Mouse (Mus musculus) heart, embryonic 15.5 days (tissue): ENCODE data around the gene Kin. TPM values are rescaled to one million over a fixed set of nuclear protein-coding genes. Genes with fewer than 3 reads are reported as not detected.

Experiments used
- ATAC-seq: fragments of 200-750 bp; cut with Nextera tagmentation; replicated peaks from 2 replicates; pipeline ENCODE4 v1.8.0; 2017; ENCODE audit warnings: low read depth, moderate TSS enrichment; ENCODE audit not compliant: insufficient number of reproducible peaks, insufficient read depth, low FRiP score
- H3K27ac ChIP-seq: fragments of 300-500 bp; sonication (generic); 2 replicates; pipeline ENCODE4 v1.5.1; 2015; ENCODE audit warnings: mild to moderate bottlenecking, inconsistent platforms
- H3K27me3 ChIP-seq: fragments of 300-500 bp; sonication (generic); 2 replicates; pipeline ENCODE4 v1.6.1; 2015; ENCODE audit warnings: inconsistent platforms
- H3K36me3 ChIP-seq: fragments of 300-500 bp; sonication (generic); 2 replicates; pipeline ENCODE4 v1.6.1; 2015; ENCODE audit warnings: mild to moderate bottlenecking, inconsistent platforms
- H3K4me1 ChIP-seq: fragments of 300-500 bp; sonication (generic); replicated peaks from 2 replicates; pipeline ENCODE4 v1.6.1; 2015; ENCODE audit warnings: inconsistent platforms
- H3K4me2 ChIP-seq: fragments of 300-500 bp; sonication (generic); 2 replicates; pipeline ENCODE4 v1.6.1; 2015; ENCODE audit warnings: inconsistent platforms, mild to moderate bottlenecking, moderate library complexity
- H3K4me3 ChIP-seq: fragments of 300-500 bp; sonication (generic); 2 replicates; pipeline ENCODE4 v1.5.1; 2015; ENCODE audit warnings: mild to moderate bottlenecking, inconsistent platforms
- H3K9ac ChIP-seq: fragments of 300-500 bp; sonication (generic); 2 replicates; pipeline ENCODE4 v1.6.1; 2015; ENCODE audit warnings: mild to moderate bottlenecking, inconsistent platforms
- H3K9me3 ChIP-seq: fragments of 300-500 bp; sonication (generic); replicated peaks from 2 replicates; pipeline ENCODE4 v1.6.1; 2016; ENCODE audit warnings: inconsistent platforms
- WGBS: fragments of 180-500 bp; shearing (Covaris S2); methylation state at CpG from one replicate; pipeline ENCODE4 v1.1.7; 2015; ENCODE audit warnings: mixed read lengths; 5-methylcytosine and 5-hydroxymethylcytosine counted together
- polyA plus RNA-seq: library from polyadenylated mRNA; unstranded; fragments of >200 nt; fragmentation: Nextera tagmentation; extraction: Ambion mirVana; gene quantifications from 2 replicates; pipeline ENCODE4 v1.2.1, GENCODE M21; 2015

The Kin gene
- polyA plus RNA-seq, 1 experiment from 2014 or later: 20.5 TPM

- no peak overlapping the region for H3K27ac ChIP-seq
- ATAC-seq: no peak
- no peak overlapping the region for H3K4me2 ChIP-seq
- H3K27me3 ChIP-seq: no peaks in the 10 kb centered on the region
- 48% methylated on average over 1 of the region's 1 CpGs for whole genome bisulfite sequencing
- H3K9me3 ChIP-seq: no peaks in the 10 kb centered on the region
- H3K4me1 ChIP-seq: no peaks in the 10 kb centered on the region
- H3K9ac ChIP-seq: no peak overlapping the region
- H3K4me3 ChIP-seq: no peak overlapping the region
- no peaks in the 10 kb centered on the region for H3K36me3 ChIP-seq
These were observed 38.4 kb downstream of the Kin start for GRCm38 (mm10) chr2:10118751-10119150.

- ATAC-seq: no peak
- Histone ChIP-seq H3K4me2 (no peak overlapping the region), H3K27ac (no peak overlapping the region), H3K36me3 (no peaks in the 10 kb centered on the region), H3K27me3 (no peaks in the 10 kb centered on the region), H3K9ac (no peak overlapping the region), H3K4me3 (no peak overlapping the region), H3K9me3 (no peaks in the 10 kb centered on the region), H3K4me1 (no peaks in the 10 kb centered on the region)
- WGBS: 71% methylated on average over 8 of the region's 8 CpGs
These were observed 38.9 kb downstream of the Kin start for GRCm38 (mm10) chr2:10119276-10119675.

- H3K4me3 ChIP-seq: no peak overlapping the region
- no peak overlapping the region for H3K27ac ChIP-seq
- no peaks in the 10 kb centered on the region for H3K9me3 ChIP-seq
- WGBS: 50% methylated on average over 3 of the region's 3 CpGs
- H3K9ac ChIP-seq: no peak overlapping the region
- no peaks in the 10 kb centered on the region for H3K27me3 ChIP-seq
- no peak for ATAC-seq
- no peak overlapping the region for H3K4me2 ChIP-seq
- no peaks in the 10 kb centered on the region for H3K36me3 ChIP-seq
- H3K4me1 ChIP-seq: no peaks in the 10 kb centered on the region
These were observed 41.4 kb downstream of the Kin start for GRCm38 (mm10) chr2:10121826-10122225.

GRCm38 (mm10) chr2:10126122-10126521 lies 45.7 kb downstream of the Kin start:
- Histone ChIP-seq H3K4me1 (no peaks in the 10 kb centered on the region), H3K9me3 (no peaks in the 10 kb centered on the region), H3K4me3 (no peak overlapping the region), H3K4me2 (no peak overlapping the region), H3K27ac (no peak overlapping the region), H3K27me3 (no peaks in the 10 kb centered on the region), H3K9ac (no peak overlapping the region), H3K36me3 (no peaks in the 10 kb centered on the region)
- whole genome bisulfite sequencing: 80% methylated on average over 4 of the region's 4 CpGs
- ATAC-seq: no peak

- Histone ChIP-seq H3K36me3 (no peaks in the 10 kb centered on the region), H3K4me3 (no peak overlapping the region), H3K4me2 (no peak overlapping the region), H3K27ac (no peak overlapping the region), H3K4me1 (no peaks in the 10 kb centered on the region), H3K9me3 (no peaks in the 10 kb centered on the region), H3K27me3 (no peaks in the 10 kb centered on the region), H3K9ac (no peak overlapping the region)
- no peak for ATAC-seq
- 87% methylated on average over 5 of the region's 5 CpGs for WGBS
These were observed 47.1 kb downstream of the Kin start for GRCm38 (mm10) chr2:10127471-10127870.

GRCm38 (mm10) chr2:10128571-10128970 lies 48.2 kb downstream of the Kin start:
- no peak for ATAC-seq
- H3K4me3 ChIP-seq: no peak overlapping the region
- no peaks in the 10 kb centered on the region for H3K27me3 ChIP-seq
- 70% methylated on average over 4 of the region's 4 CpGs for WGBS
- H3K4me2 ChIP-seq: no peak overlapping the region
- no peak overlapping the region for H3K27ac ChIP-seq
- H3K9ac ChIP-seq: no peak overlapping the region
- H3K4me1 ChIP-seq: no peaks in the 10 kb centered on the region
- H3K9me3 ChIP-seq: no peaks in the 10 kb centered on the region
- no peaks in the 10 kb centered on the region for H3K36me3 ChIP-seq

DNA sequence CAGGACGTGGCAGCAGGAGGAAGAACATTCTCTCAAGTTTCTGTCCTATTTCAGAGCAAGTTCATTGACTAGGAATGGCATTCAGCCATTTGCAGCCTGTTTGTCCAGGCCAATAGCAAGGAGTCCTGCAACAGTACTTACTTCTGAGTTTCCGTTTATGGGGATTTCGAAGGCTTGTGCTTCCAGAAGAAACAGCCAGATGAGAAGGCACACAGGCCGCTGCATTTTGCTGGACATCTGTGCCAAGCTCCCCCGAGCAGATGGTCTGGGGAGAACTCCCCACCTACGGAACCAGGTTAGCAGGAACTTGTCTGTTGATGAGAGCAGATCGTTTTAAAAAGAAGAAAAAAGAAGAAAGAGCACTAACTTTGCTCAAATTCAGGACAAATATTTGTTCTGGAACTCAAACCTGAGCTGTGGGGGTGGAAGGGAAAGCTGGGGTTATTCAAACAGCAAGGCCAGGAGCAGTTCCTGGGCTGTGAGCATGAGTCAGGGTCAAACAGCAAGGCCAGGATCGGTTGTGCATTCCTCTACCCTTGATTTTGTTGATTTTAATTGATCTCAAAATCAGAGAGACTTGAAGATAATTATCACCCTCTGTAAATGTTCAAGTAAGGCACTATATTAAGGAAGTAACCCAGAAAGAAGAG lies 50.1 kb downstream of the Kin start:
- H3K4me2 ChIP-seq: no peak overlapping the region
- H3K9ac ChIP-seq: no peak overlapping the region
- 55% methylated on average over 8 of the region's 8 CpGs for WGBS
- no peak overlapping the region for H3K27ac ChIP-seq
- H3K9me3 ChIP-seq: no peaks in the 10 kb centered on the region
- no peaks in the 10 kb centered on the region for H3K27me3 ChIP-seq
- ATAC-seq: no peak
- no peaks in the 10 kb centered on the region for H3K36me3 ChIP-seq
- H3K4me3 ChIP-seq: no peak overlapping the region
- no peaks in the 10 kb centered on the region for H3K4me1 ChIP-seq

GRCm38 (mm10) chr2:10131296-10131695 lies 50.9 kb downstream of the Kin start, which contains the start of gene Itih2:
Itih2 (minus strand) TSS chr2:10131396.
- H3K4me2 ChIP-seq: no peak within 1 kb of the TSS
- ATAC-seq: no peak
- no peak within 1 kb of the TSS for H3K4me3 ChIP-seq
- H3K4me1 ChIP-seq: no peaks in the 10 kb centered on the region
- no peak within 1 kb of the TSS for H3K9ac ChIP-seq
- no peaks in the 10 kb centered on the region for H3K36me3 ChIP-seq
- H3K27ac ChIP-seq: no peak within 1 kb of the TSS
- H3K9me3 ChIP-seq: no peaks in the 10 kb centered on the region
- WGBS: 80% methylated on average over 4 of the region's 4 CpGs
- H3K27me3 ChIP-seq: no peaks in the 10 kb centered on the region

DNA sequence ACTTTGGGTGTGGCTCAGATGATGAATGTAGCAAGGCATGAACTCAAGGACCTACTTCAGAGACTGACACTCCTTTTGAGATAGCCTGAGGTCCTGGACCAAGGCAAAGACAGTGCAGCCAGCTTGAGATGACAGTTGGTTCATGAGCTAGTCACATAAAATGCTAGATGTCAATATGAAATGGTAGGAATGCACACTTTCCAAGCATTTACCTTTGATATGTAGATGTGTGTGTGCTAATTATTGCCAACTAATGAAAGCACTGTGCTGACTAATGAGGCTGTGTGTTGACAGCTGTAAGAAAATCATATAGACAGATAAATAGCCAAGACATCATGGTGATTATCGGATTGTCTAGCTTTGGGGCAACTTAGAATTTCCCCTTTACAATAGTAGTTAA lies 51.7 kb downstream of the Kin start:
- WGBS: 79% methylated on average over 1 of the region's 1 CpGs
- no peaks in the 10 kb centered on the region for H3K36me3 ChIP-seq

DNA sequence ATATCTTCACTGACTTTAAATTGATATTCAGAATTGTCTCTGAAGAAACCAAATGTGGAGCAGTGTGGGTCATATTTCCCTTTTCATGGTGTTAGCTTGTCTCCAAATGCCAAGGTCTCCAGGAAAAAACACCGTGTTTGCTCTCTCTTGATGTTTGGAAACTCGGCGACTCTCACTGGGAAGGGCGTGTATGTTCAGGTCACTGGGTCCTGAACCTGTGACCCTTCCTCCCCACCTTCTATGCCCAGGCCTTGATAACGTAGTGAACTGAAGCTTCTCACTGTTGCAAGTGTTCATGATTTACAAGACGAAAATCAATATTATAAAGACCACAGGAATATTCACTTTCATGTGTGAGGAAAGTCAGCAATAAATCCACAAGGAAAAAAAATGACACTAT lies 53.5 kb downstream of the Kin start:
- 67% methylated on average over 6 of the region's 6 CpGs for WGBS

More for the DNA sequence above, 51.7 kb downstream of the Kin start:
- Histone ChIP-seq H3K4me3 (no peak overlapping the region), H3K4me2 (no peak overlapping the region), H3K4me1 (no peaks in the 10 kb centered on the region), H3K27me3 (no peaks in the 10 kb centered on the region), H3K9ac (no peak overlapping the region), H3K27ac (no peak overlapping the region), H3K9me3 (no peaks in the 10 kb centered on the region)
- no peak for ATAC-seq

GRCm38 (mm10) chr2:10137320-10137719 lies 56.9 kb downstream of the Kin start:
- no peak overlapping the region for H3K27ac ChIP-seq
- WGBS: 81% methylated on average over 2 of the region's 2 CpGs
- no peak overlapping the region for H3K4me2 ChIP-seq
- H3K4me1 ChIP-seq: no peaks in the 10 kb centered on the region
- H3K9me3 ChIP-seq: no peaks in the 10 kb centered on the region
- H3K36me3 ChIP-seq: no peaks in the 10 kb centered on the region
- no peak for ATAC-seq
- no peak overlapping the region for H3K9ac ChIP-seq
- H3K27me3 ChIP-seq: no peaks in the 10 kb centered on the region; the same call in 1 of the 2 replicates
- H3K4me3 ChIP-seq: no peak overlapping the region

More for the DNA sequence above, 53.5 kb downstream of the Kin start:
- H3K27me3 ChIP-seq: no peaks in the 10 kb centered on the region
- no peaks in the 10 kb centered on the region for H3K4me1 ChIP-seq
- H3K4me2 ChIP-seq: no peak overlapping the region
- no peaks in the 10 kb centered on the region for H3K36me3 ChIP-seq
- H3K9ac ChIP-seq: no peak overlapping the region
- no peaks in the 10 kb centered on the region for H3K9me3 ChIP-seq
- ATAC-seq: no peak
- H3K4me3 ChIP-seq: no peak overlapping the region
- H3K27ac ChIP-seq: no peak overlapping the region

DNA sequence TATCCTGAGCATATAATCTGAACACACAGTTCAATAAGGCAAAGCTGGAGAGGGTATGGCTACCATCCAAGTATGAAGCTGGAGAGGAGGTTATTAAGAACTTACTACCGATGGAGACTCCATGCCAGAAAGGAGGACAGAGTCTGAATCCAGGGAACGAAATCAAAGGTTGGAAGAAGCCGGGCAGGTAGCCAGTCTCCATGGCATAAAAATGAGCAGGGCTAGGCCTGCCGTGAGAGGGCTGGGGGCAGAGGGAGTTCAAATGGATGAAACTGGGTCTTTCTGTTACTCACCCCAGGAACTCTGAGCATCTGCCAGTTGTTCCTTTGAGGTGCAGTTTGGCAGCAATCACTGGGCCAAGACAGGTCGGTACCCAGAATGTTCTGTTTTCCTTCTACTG lies 60.1 kb downstream of the Kin start:
- ATAC-seq: no peak
- Histone ChIP-seq H3K27me3 (no peaks in the 10 kb centered on the region; the same call in 1 of the 2 replicates), H3K36me3 (no peaks in the 10 kb centered on the region), H3K27ac (no peak overlapping the region), H3K4me1 (no peaks in the 10 kb centered on the region), H3K9me3 (no peaks in the 10 kb centered on the region), H3K4me2 (no peak overlapping the region), H3K9ac (no peak overlapping the region), H3K4me3 (no peak overlapping the region)
- WGBS: 72% methylated on average over 5 of the region's 5 CpGs
